15 mouse cellular contexts compared by ENCODE assay signal in genomic region chr16:24367506-24367905, GRCm38 (mm10). TPM values are rescaled to one million over a fixed set of nuclear protein-coding genes. Genes with fewer than 3 reads are reported as not detected.
DNase-seq lines count a peak whose midpoint lies in the region; ATAC-seq lines count a peak whose summit lies in the region.
"Had no signal": no experiment of that assay in that cellular context is flagged by ENCODE, and none has a peak within 500 bp of the region (broad histone marks: within the 10 kb centered on the region; RNA-seq: fewer than 3 reads in every experiment).

No protein-coding gene starts in this region.

- no peak overlapping the region for H3K4me3 ChIP-seq in heart, embryonic 14.5 days (ENCODE audit: control insufficient read depth in 1 of 2, insufficient read depth in 1 of 2, low read depth in 1 of 2, low read length in 2 of 2)
- no peak overlapping the region for H3K4me3 ChIP-seq in embryonic facial prominence, embryonic 10.5 days
- H3K4me3 ChIP-seq in limb, embryonic 15.5 days = no peak overlapping the region
- H3K4me3 ChIP-seq: embryonic facial prominence, embryonic 13.5 days; hindbrain, embryonic 15.5 days had no signal

- H3K9me3 ChIP-seq in heart, embryonic 14.5 days (ENCODE audit: control insufficient read depth, low read length) = 0 out of 2 replicates have a peak, but pooled peaks cover 3% of the 10 kb centered on the region
- H3K9me3 ChIP-seq in embryonic facial prominence, embryonic 10.5 days = peaks cover 3% of the 10 kb centered on the region; the same call in 1 of the 2 replicates
- H3K9me3 ChIP-seq in limb, embryonic 15.5 days = no peaks in the 10 kb centered on the region
- H3K9me3 ChIP-seq: embryonic facial prominence, embryonic 13.5 days; hindbrain, embryonic 15.5 days had no signal

- no peak for ATAC-seq in heart, embryonic 14.5 days (ENCODE audit: insufficient number of reproducible peaks, insufficient read depth, low FRiP score, low read depth)
- no peak for ATAC-seq in limb, embryonic 15.5 days (ENCODE audit: insufficient number of reproducible peaks, low FRiP score, low TSS enrichment, low read depth)
- ATAC-seq: midbrain, embryonic 16.5 days; Patski had no signal

- H3K36me3 ChIP-seq in heart, embryonic 14.5 days (ENCODE audit: control insufficient read depth, insufficient read depth, low read length) = no peaks in the 10 kb centered on the region
- no peaks in the 10 kb centered on the region for H3K36me3 ChIP-seq in embryonic facial prominence, embryonic 10.5 days (replicated peaks)
- H3K36me3 ChIP-seq in limb, embryonic 15.5 days = no peaks in the 10 kb centered on the region
- H3K36me3 ChIP-seq: embryonic facial prominence, embryonic 13.5 days; hindbrain, embryonic 15.5 days had no signal

- 39% methylated on average over 7 of the region's 7 CpGs for WGBS in heart, embryonic 14.5 days
- WGBS in embryonic facial prominence, embryonic 10.5 days = 48% methylated on average over 7 of the region's 7 CpGs
- WGBS in limb, embryonic 15.5 days = 15% methylated on average over 7 of the region's 7 CpGs

- H3K27ac ChIP-seq in heart, embryonic 14.5 days (replicated peaks in 1 of 2; ENCODE audit: control insufficient read depth in 1 of 2, insufficient read depth in 1 of 2, low read depth in 2 of 2, low read length in 2 of 2) = no peak overlapping the region
- H3K27ac ChIP-seq in embryonic facial prominence, embryonic 10.5 days (replicated peaks) = no peak overlapping the region
- no peak overlapping the region for H3K27ac ChIP-seq in limb, embryonic 15.5 days
- H3K27ac ChIP-seq: embryonic facial prominence, embryonic 13.5 days; hindbrain, embryonic 15.5 days had no signal

- no peak overlapping the region for H3K9ac ChIP-seq in heart, embryonic 14.5 days (ENCODE audit: low read length)
- H3K9ac ChIP-seq in limb, embryonic 15.5 days = no peak overlapping the region
- H3K9ac ChIP-seq: embryonic facial prominence, embryonic 13.5 days; hindbrain, embryonic 15.5 days had no signal

- peak overlapping the region; percentile 24; the same call in 1 of the 2 replicates for H3K4me2 ChIP-seq in heart, embryonic 14.5 days (ENCODE audit: low read length)
- H3K4me2 ChIP-seq in limb, embryonic 15.5 days = 0 out of 2 replicates have a peak overlapping the region, but pooled peaks have one; percentile 15
- H3K4me2 ChIP-seq: embryonic facial prominence, embryonic 13.5 days; hindbrain, embryonic 15.5 days had no signal

- no peak for DNase-seq in heart, postnatal 4 days
- DNase-seq in kidney, postnatal 14 days = peak; percentile 30
- DNase-seq in kidney, adult 11 months = no peak
- DNase-seq in embryonic facial prominence, embryonic 10.5 days (ENCODE audit: low spot score) = peak; percentile 42
- no peak for DNase-seq in ovary, postnatal 10 days (ENCODE audit: low spot score)
- DNase-seq: adrenal gland, postnatal 25 days; cerebellum, postnatal 14 days; thymus, postnatal 36 days had no signal

- H3K4me1 ChIP-seq in heart, embryonic 14.5 days (ENCODE audit: control insufficient read depth in 2 of 2, insufficient read depth in 2 of 2, low read length in 2 of 2) = peaks cover 5 to 9% of the 10 kb centered on the region in 2 experiments
- peaks cover 11% of the 10 kb centered on the region for H3K4me1 ChIP-seq in embryonic facial prominence, embryonic 10.5 days
- peaks cover 8% of the 10 kb centered on the region; the same call in 1 of the 2 replicates for H3K4me1 ChIP-seq in limb, embryonic 15.5 days
- H3K4me1 ChIP-seq: hindbrain, embryonic 15.5 days had no signal

- no peaks in the 10 kb centered on the region for H3K27me3 ChIP-seq in heart, embryonic 14.5 days (ENCODE audit: control insufficient read depth, insufficient read depth, low read length)
- peaks cover 33% of the 10 kb centered on the region for H3K27me3 ChIP-seq in embryonic facial prominence, embryonic 10.5 days (replicated peaks; ENCODE audit: low read depth, poor library complexity, severe bottlenecking)
- no peaks in the 10 kb centered on the region for H3K27me3 ChIP-seq in limb, embryonic 15.5 days
- H3K27me3 ChIP-seq: CH12.LX; embryonic facial prominence, embryonic 13.5 days; Patski had no signal

RNA-seq across cellular contexts. Expression of gene Lpp, which starts 25.8 kb away (rescaled TPM):
- polyA plus RNA-seq in heart, embryonic 14.5 days (2014; fragmentation: Nextera tagmentation; extraction: Ambion mirVana) = 46.6 and 53.0 TPM in 2 replicates
- 10 to 100 TPM; 77.6 to 80.1 TPM for total RNA-seq in heart, postnatal 4 days (2021)
- 41.8 and 43.5 TPM in 2 replicates for polyA plus RNA-seq in embryonic facial prominence, embryonic 10.5 days (2016; fragmentation: Nextera tagmentation; extraction: Ambion mirVana)
- polyA plus RNA-seq in limb, embryonic 15.5 days (2015; fragmentation: Nextera tagmentation; extraction: Ambion mirVana) = 51.0 and 52.1 TPM in 2 replicates

Comparison
In these comparisons a context has a peak if more than half of its experiments do, and no peak if none do; other contexts are left out.
1. DNase-seq: peak in kidney, postnatal 14 days (single experiment) and embryonic facial prominence, embryonic 10.5 days (single experiment); none in heart, postnatal 4 days (single experiment), kidney, adult 11 months (single experiment) and ovary, postnatal 10 days (single experiment).